11 mouse cellular contexts compared by ENCODE assay signal in the genomic region with DNA sequence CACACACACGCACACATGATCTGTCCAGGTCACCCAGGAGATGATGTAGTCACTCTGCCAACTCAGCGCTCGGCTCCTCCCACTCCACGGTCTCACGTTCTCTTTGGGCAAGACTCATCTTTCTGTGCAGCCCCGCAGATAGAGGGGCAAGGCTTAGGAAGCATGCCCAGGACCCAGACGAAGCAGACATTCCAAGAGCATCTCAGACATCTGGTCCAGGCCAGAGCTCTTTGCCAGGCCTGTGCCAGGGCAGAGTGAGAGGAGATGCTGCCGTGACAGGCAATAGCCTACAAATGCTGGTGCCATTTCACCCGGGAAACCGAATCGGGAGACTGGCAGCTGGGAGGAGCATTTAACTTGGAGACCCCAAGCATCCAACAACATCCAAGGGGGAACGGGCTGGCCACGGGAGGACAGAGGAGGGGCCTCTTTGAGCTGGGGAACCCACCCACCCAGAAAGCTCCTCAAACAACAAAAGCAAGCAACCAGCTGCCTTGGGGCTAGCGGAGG.
DNase-seq lines count a peak whose midpoint lies in the region; ATAC-seq lines count a peak whose summit lies in the region.
"Had no signal": no experiment of that assay in that cellular context is flagged by ENCODE, and none has a peak within 500 bp of the region (broad histone marks: within the 10 kb centered on the region; RNA-seq: fewer than 3 reads in every experiment).

No protein-coding gene starts in this region.

- H3K4me2 ChIP-seq in kidney, embryonic 16.5 days (replicated peaks; ENCODE audit: low read depth, low read length) = peak overlapping the region; percentile 37
- peak overlapping the region; percentile 49 for H3K4me2 ChIP-seq in forebrain, embryonic 12.5 days
- peak overlapping the region; percentile 25 for H3K4me2 ChIP-seq in limb, embryonic 11.5 days (ENCODE audit: low read depth, severe bottlenecking)
- peak overlapping the region; percentile 41 for H3K4me2 ChIP-seq in neural tube, embryonic 13.5 days

- no peak for DNase-seq in kidney, adult 11 months
- DNase-seq in limb, embryonic 11.5 days (ENCODE audit: low spot score) = peak; percentile 54
- no peak for DNase-seq in left cerebral cortex, postnatal 25 days (ENCODE audit: low spot score in 2 of 2)
- DNase-seq in lung, postnatal 14 days = no peak
- DNase-seq: gastrocnemius, adult 2 months had no signal

- H3K27me3 ChIP-seq in kidney, embryonic 16.5 days (ENCODE audit: insufficient read depth, low read length) = peaks cover 81% of the 10 kb centered on the region
- peaks cover 87% of the 10 kb centered on the region for H3K27me3 ChIP-seq in forebrain, embryonic 12.5 days
- peaks cover 61% of the 10 kb centered on the region for H3K27me3 ChIP-seq in limb, embryonic 11.5 days (ENCODE audit: control insufficient read depth, insufficient read depth, low read length)
- H3K27me3 ChIP-seq in neural tube, embryonic 13.5 days = peaks cover 96% of the 10 kb centered on the region

- H3K4me3 ChIP-seq in kidney, embryonic 16.5 days (ENCODE audit: low read length) = no peak overlapping the region
- peak overlapping the region; percentile 17 for H3K4me3 ChIP-seq in forebrain, embryonic 12.5 days (replicated peaks)
- H3K4me3 ChIP-seq in limb, embryonic 11.5 days (ENCODE audit: low read depth, low read length) = no peak overlapping the region
- H3K4me3 ChIP-seq in neural tube, embryonic 13.5 days = no peak overlapping the region
- H3K4me3 ChIP-seq: gastrocnemius, adult 2 months had no signal

- H3K9me3 ChIP-seq in kidney, embryonic 16.5 days (ENCODE audit: low read length) = no peaks in the 10 kb centered on the region
- H3K9me3 ChIP-seq in forebrain, embryonic 12.5 days = no peaks in the 10 kb centered on the region
- H3K9me3 ChIP-seq in limb, embryonic 11.5 days (ENCODE audit: control insufficient read depth, low read length) = no peaks in the 10 kb centered on the region
- H3K9me3 ChIP-seq in neural tube, embryonic 13.5 days = no peaks in the 10 kb centered on the region
- H3K9me3 ChIP-seq: G1E had no signal

- no peak overlapping the region for H3K27ac ChIP-seq in kidney, embryonic 16.5 days (ENCODE audit: low read length)
- peak overlapping the region; percentile 80 for H3K27ac ChIP-seq in forebrain, embryonic 12.5 days
- H3K27ac ChIP-seq in limb, embryonic 11.5 days (replicated peaks; ENCODE audit: low read depth, low read length) = no peak overlapping the region
- no peak overlapping the region; the same call in 1 of the 2 replicates for H3K27ac ChIP-seq in neural tube, embryonic 13.5 days (replicated peaks)
- H3K27ac ChIP-seq: gastrocnemius, adult 2 months; liver, embryonic 14.5 days had no signal

- WGBS in kidney, embryonic 16.5 days = 5% methylated on average over 14 of the region's 14 CpGs
- WGBS in forebrain, embryonic 12.5 days = 11% methylated on average over 14 of the region's 14 CpGs
- WGBS in limb, embryonic 11.5 days = 17% methylated on average over 14 of the region's 14 CpGs
- WGBS in neural tube, embryonic 13.5 days = 11% methylated on average over 13 of the region's 14 CpGs

- H3K4me1 ChIP-seq in kidney, embryonic 16.5 days (ENCODE audit: insufficient read depth, low read length) = peaks cover 11% of the 10 kb centered on the region
- peaks cover 24% of the 10 kb centered on the region for H3K4me1 ChIP-seq in forebrain, embryonic 12.5 days
- H3K4me1 ChIP-seq in limb, embryonic 11.5 days (ENCODE audit: control insufficient read depth, insufficient read depth, low read length) = peaks cover 12% of the 10 kb centered on the region
- peaks cover 19% of the 10 kb centered on the region for H3K4me1 ChIP-seq in neural tube, embryonic 13.5 days (replicated peaks)

- 0 out of 2 replicates have a peak, but pooled peaks have one; percentile 46 for ATAC-seq in kidney, embryonic 16.5 days (ENCODE audit: low FRiP score, low TSS enrichment)
- peak; percentile 86 for ATAC-seq in forebrain, embryonic 12.5 days (ENCODE audit: low FRiP score)
- ATAC-seq in limb, embryonic 11.5 days (ENCODE audit: insufficient number of reproducible peaks, low FRiP score, low TSS enrichment, low read depth) = no peak
- ATAC-seq in neural tube, embryonic 13.5 days (ENCODE audit: low read depth) = peak; percentile 88
- no peak for ATAC-seq in granulocyte monocyte progenitor cell, adult 5-6 weeks (replicated peaks; ENCODE audit: poor library complexity, severe bottlenecking)

- H3K36me3 ChIP-seq in kidney, embryonic 16.5 days (ENCODE audit: insufficient read depth, low read length) = no peaks in the 10 kb centered on the region
- H3K36me3 ChIP-seq in forebrain, embryonic 12.5 days (replicated peaks) = no peaks in the 10 kb centered on the region
- no peaks in the 10 kb centered on the region for H3K36me3 ChIP-seq in limb, embryonic 11.5 days (ENCODE audit: control insufficient read depth, insufficient read depth, low read length)
- no peaks in the 10 kb centered on the region for H3K36me3 ChIP-seq in neural tube, embryonic 13.5 days
- H3K36me3 ChIP-seq: G1E had no signal

- intact Hi-C loops in left cerebral cortex, postnatal 25 days (cut with DNase I) = no loop called here

- H3K9ac ChIP-seq in kidney, embryonic 16.5 days (replicated peaks; ENCODE audit: low read length) = no peak overlapping the region
- no peak overlapping the region for H3K9ac ChIP-seq in forebrain, embryonic 12.5 days
- H3K9ac ChIP-seq in limb, embryonic 11.5 days (ENCODE audit: low read length) = no peak overlapping the region
- H3K9ac ChIP-seq in neural tube, embryonic 13.5 days = peak overlapping the region; percentile 47
- H3K9ac ChIP-seq: liver, embryonic 14.5 days had no signal

Comparison
In these comparisons a context has a peak if more than half of its experiments do, and no peak if none do; other contexts are left out.
1. ATAC-seq: peak in kidney, embryonic 16.5 days (single experiment), forebrain, embryonic 12.5 days (single experiment) and neural tube, embryonic 13.5 days (single experiment); none in limb, embryonic 11.5 days (single experiment) and granulocyte monocyte progenitor cell, adult 5-6 weeks (single experiment).
2. Peak in every context shown above with its lines, with median percentiles within 50 percentile points of each other: H3K4me2 ChIP-seq.